16 mouse cellular contexts compared by ENCODE assay signal in the genomic region with DNA sequence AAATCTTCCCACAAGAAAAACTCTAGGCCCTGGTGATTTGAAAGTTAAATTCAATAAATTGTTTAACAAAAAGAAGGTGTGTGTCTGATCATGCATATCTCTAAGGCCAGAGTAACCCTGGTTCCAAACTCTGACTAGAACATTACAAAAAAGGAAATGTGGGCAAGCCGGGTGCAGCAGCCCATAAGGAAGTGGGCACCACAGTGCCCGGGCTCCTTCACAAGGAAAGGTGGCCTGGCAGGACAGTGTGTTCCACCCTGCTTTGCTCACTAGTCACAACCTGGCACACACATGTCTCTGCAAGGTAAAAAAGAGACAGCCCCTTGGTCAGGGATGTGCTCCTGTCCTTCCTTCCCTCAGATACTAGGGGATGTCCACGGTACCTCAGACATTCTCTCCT.
"Had no signal": no experiment of that assay in that cellular context is flagged by ENCODE, and none has a peak within 500 bp of the region (broad histone marks: within the 10 kb centered on the region; RNA-seq: fewer than 3 reads in every experiment).

No protein-coding gene starts in this region.

- H3K4me2 ChIP-seq: kidney, embryonic 15.5 days; lung, embryonic 14.5 days; midbrain, embryonic 11.5 days; stomach, embryonic 15.5 days had no signal

- H3K27me3 ChIP-seq: kidney, embryonic 15.5 days; stomach, embryonic 15.5 days had no signal

- H3K4me3 ChIP-seq: kidney, embryonic 15.5 days; left cerebral cortex, adult 2 months; stomach, embryonic 15.5 days had no signal

- H3K9me3 ChIP-seq: stomach, embryonic 15.5 days had no signal

- H3K9ac ChIP-seq: kidney, embryonic 15.5 days; liver, embryonic 14.5 days; liver, postnatal 0 days; lung, embryonic 14.5 days; stomach, embryonic 15.5 days had no signal

- ATAC-seq: intestine, postnatal 0 days; liver, postnatal 0 days; lung, postnatal 0 days had no signal

- H3K4me1 ChIP-seq: kidney, embryonic 15.5 days; stomach, embryonic 15.5 days had no signal

- DNase-seq: layer of hippocampus, postnatal 36 days; liver, postnatal 0 days; lung, embryonic 14.5 days; midbrain, embryonic 14.5 days; right cerebral cortex, adult 18-20 months; right cerebral cortex, postnatal 14 days; spleen, adult 18-20 months; thymus, postnatal 25 days had no signal

- H3K27ac ChIP-seq: kidney, embryonic 15.5 days; left cerebral cortex, adult 2 months; liver, embryonic 14.5 days; macrophage; stomach, embryonic 15.5 days had no signal
